Mouse (Mus musculus) forelimb bud, embryonic 11.5 days (tissue): ENCODE data around the gene Anks1b.
"Not testable (repeated sequence)": the region's sequence is repeated elsewhere in the genome, so short reads cannot be mapped to it uniquely, and the experiment has no call there.

Experiments used
- DNase-seq: peaks from one replicate; pipeline ENCODE4 v3.0.0-alpha.2; 2012; ENCODE audit warnings: low read depth, low spot score

Anks1b gene

GRCm38 (mm10) chr10:90576191-90577098 lies 703.1 kb downstream of the Anks1b start:
- no peak for DNase-seq

- no peak for DNase-seq
Observed at GRCm38 (mm10) chr10:90577099-90577461, 703.8 kb downstream of the Anks1b start.

GRCm38 (mm10) chr10:90577777-90578176 lies 704.5 kb downstream of the Anks1b start:
- no peak for DNase-seq

- DNase-seq = no peak
Observed at GRCm38 (mm10) chr10:90579970-90580369, 706.7 kb downstream of the Anks1b start.

GRCm38 (mm10) chr10:90584052-90584451 lies 710.7 kb downstream of the Anks1b start:
- DNase-seq = no peak

- DNase-seq = peak; percentile 64
Observed at GRCm38 (mm10) chr10:90596142-90596541, 722.8 kb downstream of the Anks1b start.

GRCm38 (mm10) chr10:90596576-90596975 lies 723.3 kb downstream of the Anks1b start:
- DNase-seq = peak; percentile 9

GRCm38 (mm10) chr10:90599149-90599548 lies 725.8 kb downstream of the Anks1b start:
- no peak for DNase-seq

- no peak for DNase-seq
Observed at GRCm38 (mm10) chr10:90599726-90600531, 726.6 kb downstream of the Anks1b start.

GRCm38 (mm10) chr10:90607586-90607985 lies 734.3 kb downstream of the Anks1b start:
- no peak for DNase-seq

- DNase-seq = no peak
Observed at GRCm38 (mm10) chr10:90609437-90609836, 736.1 kb downstream of the Anks1b start.

GRCm38 (mm10) chr10:90613051-90613450 lies 739.7 kb downstream of the Anks1b start:
- DNase-seq = no peak

- no peak for DNase-seq
Observed at GRCm38 (mm10) chr10:90615196-90615595, 741.9 kb downstream of the Anks1b start.

- no peak for DNase-seq
Observed at GRCm38 (mm10) chr10:90616622-90617021, 743.3 kb downstream of the Anks1b start.

- DNase-seq = no peak
Observed at GRCm38 (mm10) chr10:90617664-90618296, 744.5 kb downstream of the Anks1b start.

- DNase-seq = no peak
Observed at GRCm38 (mm10) chr10:90627532-90627931, 754.2 kb downstream of the Anks1b start.

GRCm38 (mm10) chr10:90630099-90630698 lies 756.9 kb downstream of the Anks1b start:
- DNase-seq = no peak

GRCm38 (mm10) chr10:90630794-90631193 lies 757.5 kb downstream of the Anks1b start:
- DNase-seq = not testable (repeated sequence)

- DNase-seq = no peak
Observed at GRCm38 (mm10) chr10:90637352-90637751, 764.0 kb downstream of the Anks1b start.

- no peak for DNase-seq
Observed at GRCm38 (mm10) chr10:90649681-90650080, 776.4 kb downstream of the Anks1b start.

- no peak for DNase-seq
Observed at GRCm38 (mm10) chr10:90657416-90658120, 784.3 kb downstream of the Anks1b start.
